In genomic region chr2:4452590-4453400, GRCm38 (mm10) we compare ENCODE assay signal across 8 mouse cellular contexts.
DNase-seq lines count a peak whose midpoint lies in the region; ATAC-seq lines count a peak whose summit lies in the region.

No protein-coding gene starts in this region.

- 74% methylated on average over 12 of the region's 12 CpGs for WGBS in embryonic facial prominence, embryonic 15.5 days
- WGBS in hindbrain, embryonic 13.5 days, result 12% methylated on average over 12 of the region's 12 CpGs
- WGBS in lung, embryonic 15.5 days, result 36% methylated on average over 12 of the region's 12 CpGs

- H3K9me3 ChIP-seq in embryonic facial prominence, embryonic 15.5 days (replicated peaks), result no peaks in the 10 kb centered on the region
- no peaks in the 10 kb centered on the region for H3K9me3 ChIP-seq in hindbrain, embryonic 13.5 days
- no peaks in the 10 kb centered on the region for H3K9me3 ChIP-seq in lung, embryonic 15.5 days

- H3K4me3 ChIP-seq in embryonic facial prominence, embryonic 15.5 days (replicated peaks), result no peak overlapping the region
- no peak overlapping the region for H3K4me3 ChIP-seq in hindbrain, embryonic 13.5 days
- no peak overlapping the region for H3K4me3 ChIP-seq in lung, embryonic 15.5 days

- peaks cover 31% of the 10 kb centered on the region for H3K4me1 ChIP-seq in embryonic facial prominence, embryonic 15.5 days
- peaks cover 50% of the 10 kb centered on the region for H3K4me1 ChIP-seq in hindbrain, embryonic 13.5 days (replicated peaks)
- H3K4me1 ChIP-seq in lung, embryonic 15.5 days, result peaks cover 45% of the 10 kb centered on the region

- no peak overlapping the region for H3K4me2 ChIP-seq in embryonic facial prominence, embryonic 15.5 days (replicated peaks)
- H3K4me2 ChIP-seq in hindbrain, embryonic 13.5 days, result no peak overlapping the region
- no peak overlapping the region for H3K4me2 ChIP-seq in lung, embryonic 15.5 days

- no peak overlapping the region for H3K9ac ChIP-seq in embryonic facial prominence, embryonic 15.5 days
- peak overlapping the region; percentile 13; the same call in 1 of the 2 replicates for H3K9ac ChIP-seq in hindbrain, embryonic 13.5 days
- no peak overlapping the region for H3K9ac ChIP-seq in lung, embryonic 15.5 days

- peak; percentile 19 for DNase-seq in adrenal gland, adult 2 months
- DNase-seq in adrenal gland, postnatal 4 days (ENCODE audit: low spot score in 2 of 2), result no peak
- peak; percentile 51 for DNase-seq in skeletal muscle tissue, adult 2 months (ENCODE audit: low read depth, low spot score)
- DNase-seq in frontal cortex, adult 2 months (ENCODE audit: extremely low spot score in 1 of 2, low spot score in 1 of 2), result no peak
- DNase-seq in c-Kit-positive CD71-positive TER-119-positive erythroid progenitor cells, embryonic 14.5 days (ENCODE audit: low spot score), result no peak

- H3K27me3 ChIP-seq in embryonic facial prominence, embryonic 15.5 days, result no peaks in the 10 kb centered on the region
- no peaks in the 10 kb centered on the region for H3K27me3 ChIP-seq in hindbrain, embryonic 13.5 days
- no peaks in the 10 kb centered on the region for H3K27me3 ChIP-seq in lung, embryonic 15.5 days

- peak overlapping the region; percentile 11; the same call in 1 of the 2 replicates for H3K27ac ChIP-seq in embryonic facial prominence, embryonic 15.5 days (replicated peaks)
- H3K27ac ChIP-seq in hindbrain, embryonic 13.5 days, result peak overlapping the region; percentile 68
- H3K27ac ChIP-seq in lung, embryonic 15.5 days, result peak overlapping the region; percentile 61

- no peaks in the 10 kb centered on the region for H3K36me3 ChIP-seq in embryonic facial prominence, embryonic 15.5 days
- H3K36me3 ChIP-seq in hindbrain, embryonic 13.5 days, result no peaks in the 10 kb centered on the region
- H3K36me3 ChIP-seq in lung, embryonic 15.5 days, result no peaks in the 10 kb centered on the region

- no peak for ATAC-seq in embryonic facial prominence, embryonic 15.5 days (ENCODE audit: insufficient number of reproducible peaks, low FRiP score, low TSS enrichment, low read depth)
- ATAC-seq in hindbrain, embryonic 13.5 days (ENCODE audit: low FRiP score), result peak; percentile 33; the same call in 1 of the 2 replicates
- ATAC-seq in lung, embryonic 15.5 days (ENCODE audit: borderline replicate concordance, extremely low read depth, low FRiP score, low TSS enrichment), result peak; percentile 48; the same call in 1 of the 2 replicates

Comparison
In these comparisons a context has a peak if more than half of its experiments do, and no peak if none do; other contexts are left out.
1. DNase-seq: peak in adrenal gland, adult 2 months (single experiment) and skeletal muscle tissue, adult 2 months (single experiment); none in adrenal gland, postnatal 4 days (0 of 2), frontal cortex, adult 2 months (0 of 2) and c-Kit-positive CD71-positive TER-119-positive erythroid progenitor cells, embryonic 14.5 days (single experiment).
2. H3K27ac ChIP-seq: peak in every context shown above with its lines; median percentile 68 in hindbrain, embryonic 13.5 days; 61 in lung, embryonic 15.5 days; 11 in embryonic facial prominence, embryonic 15.5 days.